Mouse (Mus musculus): Measurements from ENCODE around the gene Col4a1. TPM values are rescaled to one million over a fixed set of nuclear protein-coding genes. Genes with fewer than 3 reads are reported as not detected.

Col4a1 gene
- polyA plus RNA-seq, 1 experiment from 2014 or later: 130 TPM

GRCm38 (mm10) chr8:11273506-11274158, 39.0 kb downstream of the Col4a1 start:
- 89% methylated on average over 15 of the region's 15 CpGs for WGBS
- no peak for DNase-seq (ENCODE audit: low spot score)
- no peak overlapping the region for H3K27ac ChIP-seq (ENCODE audit: low read depth, low read length)
- no peaks in the 10 kb centered on the region for H3K36me3 ChIP-seq (ENCODE audit: control insufficient read depth, insufficient read depth, low read length)
- H3K4me1 ChIP-seq (replicated peaks; ENCODE audit: control insufficient read depth, insufficient read depth, low read length): 0 out of 2 replicates have a peak, but pooled peaks cover under 1% of the 10 kb centered on the region
- ATAC-seq (replicated peaks; ENCODE audit: low FRiP score): no peak
- H3K9me3 ChIP-seq (ENCODE audit: control insufficient read depth, low read length): no peaks in the 10 kb centered on the region
- H3K27me3 ChIP-seq (ENCODE audit: control insufficient read depth, insufficient read depth, low read length): no peaks in the 10 kb centered on the region
- no peak overlapping the region for H3K4me2 ChIP-seq (ENCODE audit: low read depth, low read length, severe bottlenecking)
- H3K4me3 ChIP-seq (ENCODE audit: low read depth, low read length): no peak overlapping the region
- no peak overlapping the region for H3K9ac ChIP-seq (ENCODE audit: low read length)

DNA sequence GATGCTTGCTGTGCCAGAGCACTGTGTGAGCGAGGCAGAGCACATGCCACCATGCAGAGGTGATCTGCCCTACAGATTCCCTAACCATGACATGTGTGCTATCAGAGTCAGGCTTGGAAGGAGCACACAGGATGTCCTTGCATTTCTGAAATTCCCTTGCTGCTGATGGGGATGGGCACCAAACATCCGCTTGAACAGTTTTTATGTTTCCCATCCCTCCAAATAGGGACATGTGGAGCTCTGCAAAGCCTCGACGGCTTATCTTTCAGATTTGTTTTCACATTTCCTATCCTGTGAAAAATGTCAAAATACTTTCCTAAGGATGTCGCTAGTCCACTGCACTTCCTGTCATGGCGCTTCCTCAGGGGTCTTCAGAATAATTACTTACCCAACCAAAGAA, 40.4 kb downstream of the Col4a1 start:
- H3K9ac ChIP-seq (ENCODE audit: low read length): no peak overlapping the region
- H3K27ac ChIP-seq (ENCODE audit: low read depth, low read length): no peak overlapping the region
- no peaks in the 10 kb centered on the region for H3K9me3 ChIP-seq (ENCODE audit: control insufficient read depth, low read length)
- ATAC-seq (replicated peaks; ENCODE audit: low FRiP score) (no peak), DNase-seq (ENCODE audit: low spot score) (no peak)
- no peak overlapping the region for H3K4me3 ChIP-seq (ENCODE audit: low read depth, low read length)
- H3K4me1 ChIP-seq (replicated peaks; ENCODE audit: control insufficient read depth, insufficient read depth, low read length): no peaks in the 10 kb centered on the region
- 86% methylated on average over 6 of the region's 6 CpGs for WGBS
- H3K27me3 ChIP-seq (ENCODE audit: control insufficient read depth, insufficient read depth, low read length): no peaks in the 10 kb centered on the region
- H3K4me2 ChIP-seq (ENCODE audit: low read depth, low read length, severe bottlenecking): no peak overlapping the region
- H3K36me3 ChIP-seq (ENCODE audit: control insufficient read depth, insufficient read depth, low read length): no peaks in the 10 kb centered on the region

DNA sequence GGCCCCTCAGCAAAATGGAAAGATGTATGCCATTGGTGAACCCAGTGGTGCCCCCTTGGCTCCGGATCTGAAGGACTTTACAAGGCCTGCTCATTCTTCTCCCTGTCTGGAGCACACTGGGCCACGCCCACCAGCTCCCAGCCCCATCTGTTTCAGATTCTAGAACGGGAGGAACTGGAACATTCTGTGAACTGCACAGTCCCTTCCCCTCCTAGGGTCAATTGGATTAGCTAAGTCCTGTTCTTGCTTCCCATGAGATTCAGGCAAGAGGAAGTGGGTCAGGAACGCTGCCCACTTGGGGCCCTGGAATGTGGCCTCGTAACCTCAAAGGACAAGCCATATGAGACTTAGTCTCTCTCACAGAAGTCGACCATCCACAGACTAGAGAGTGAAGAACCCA, 41.8 kb downstream of the Col4a1 start:
- ATAC-seq (replicated peaks; ENCODE audit: low FRiP score) (no peak), DNase-seq (ENCODE audit: low spot score) (no peak)
- Histone ChIP-seq H3K4me2 (ENCODE audit: low read depth, low read length, severe bottlenecking) (no peak overlapping the region), H3K27ac (ENCODE audit: low read depth, low read length) (no peak overlapping the region), H3K4me3 (ENCODE audit: low read depth, low read length) (no peak overlapping the region), H3K9ac (ENCODE audit: low read length) (no peak overlapping the region), H3K36me3 (ENCODE audit: control insufficient read depth, insufficient read depth, low read length) (no peaks in the 10 kb centered on the region), H3K9me3 (ENCODE audit: control insufficient read depth, low read length) (no peaks in the 10 kb centered on the region), H3K27me3 (ENCODE audit: control insufficient read depth, insufficient read depth, low read length) (no peaks in the 10 kb centered on the region), H3K4me1 (replicated peaks; ENCODE audit: control insufficient read depth, insufficient read depth, low read length) (no peaks in the 10 kb centered on the region)
- 79% methylated on average over 6 of the region's 6 CpGs for WGBS

GRCm38 (mm10) chr8:11268753-11269152, 43.9 kb downstream of the Col4a1 start:
- no peaks in the 10 kb centered on the region for H3K9me3 ChIP-seq (ENCODE audit: control insufficient read depth, low read length)
- H3K27me3 ChIP-seq (ENCODE audit: control insufficient read depth, insufficient read depth, low read length): no peaks in the 10 kb centered on the region
- H3K27ac ChIP-seq (ENCODE audit: low read depth, low read length): no peak overlapping the region
- no peaks in the 10 kb centered on the region for H3K4me1 ChIP-seq (replicated peaks; ENCODE audit: control insufficient read depth, insufficient read depth, low read length)
- no peak overlapping the region for H3K4me3 ChIP-seq (ENCODE audit: low read depth, low read length)
- H3K36me3 ChIP-seq (ENCODE audit: control insufficient read depth, insufficient read depth, low read length): no peaks in the 10 kb centered on the region
- ATAC-seq (replicated peaks; ENCODE audit: low FRiP score) (no peak), DNase-seq (ENCODE audit: low spot score) (no peak)
- H3K4me2 ChIP-seq (ENCODE audit: low read depth, low read length, severe bottlenecking): no peak overlapping the region
- 85% methylated on average over 6 of the region's 6 CpGs for WGBS
- H3K9ac ChIP-seq (ENCODE audit: low read length): no peak overlapping the region

GRCm38 (mm10) chr8:11266471-11266870, 46.2 kb downstream of the Col4a1 start:
- ATAC-seq (replicated peaks; ENCODE audit: low FRiP score) (no peak), DNase-seq (ENCODE audit: low spot score) (no peak)
- Histone ChIP-seq H3K9ac (ENCODE audit: low read length) (no peak overlapping the region), H3K9me3 (ENCODE audit: control insufficient read depth, low read length) (no peaks in the 10 kb centered on the region), H3K27me3 (ENCODE audit: control insufficient read depth, insufficient read depth, low read length) (no peaks in the 10 kb centered on the region), H3K27ac (ENCODE audit: low read depth, low read length) (no peak overlapping the region), H3K4me1 (replicated peaks; ENCODE audit: control insufficient read depth, insufficient read depth, low read length) (no peaks in the 10 kb centered on the region), H3K4me2 (ENCODE audit: low read depth, low read length, severe bottlenecking) (no peak overlapping the region), H3K36me3 (ENCODE audit: control insufficient read depth, insufficient read depth, low read length) (no peaks in the 10 kb centered on the region), H3K4me3 (ENCODE audit: low read depth, low read length) (no peak overlapping the region)
- 92% methylated on average over 2 of the region's 2 CpGs for WGBS

DNA sequence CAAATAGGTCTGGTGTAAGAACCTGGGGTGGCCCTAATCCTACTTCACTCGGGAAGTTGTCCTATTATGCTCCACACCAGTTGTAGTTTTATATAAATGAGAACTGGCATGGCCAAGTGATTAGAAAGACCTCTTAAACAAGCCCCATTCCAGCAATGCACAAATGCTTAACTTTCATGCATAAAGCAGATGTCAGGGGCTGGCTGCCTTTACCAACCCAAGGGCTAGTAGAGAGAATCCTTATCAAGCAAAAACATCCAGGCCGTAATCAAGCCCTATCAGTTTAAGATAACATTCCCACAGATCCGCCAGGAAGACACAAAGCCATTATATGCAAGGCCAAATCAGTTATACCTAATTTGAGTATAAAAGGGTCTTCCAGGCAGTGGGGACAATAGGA, 46.7 kb downstream of the Col4a1 start:
- Histone ChIP-seq H3K27me3 (ENCODE audit: control insufficient read depth, insufficient read depth, low read length) (no peaks in the 10 kb centered on the region), H3K36me3 (ENCODE audit: control insufficient read depth, insufficient read depth, low read length) (no peaks in the 10 kb centered on the region), H3K9ac (ENCODE audit: low read length) (no peak overlapping the region), H3K27ac (ENCODE audit: low read depth, low read length) (no peak overlapping the region), H3K4me1 (replicated peaks; ENCODE audit: control insufficient read depth, insufficient read depth, low read length) (no peaks in the 10 kb centered on the region), H3K4me3 (ENCODE audit: low read depth, low read length) (no peak overlapping the region), H3K4me2 (ENCODE audit: low read depth, low read length, severe bottlenecking) (no peak overlapping the region), H3K9me3 (ENCODE audit: control insufficient read depth, low read length) (no peaks in the 10 kb centered on the region)
- no peak for ATAC-seq (replicated peaks; ENCODE audit: low FRiP score)
- WGBS: 75% methylated on average over 3 of the region's 3 CpGs
- DNase-seq (ENCODE audit: low spot score): no peak

DNA sequence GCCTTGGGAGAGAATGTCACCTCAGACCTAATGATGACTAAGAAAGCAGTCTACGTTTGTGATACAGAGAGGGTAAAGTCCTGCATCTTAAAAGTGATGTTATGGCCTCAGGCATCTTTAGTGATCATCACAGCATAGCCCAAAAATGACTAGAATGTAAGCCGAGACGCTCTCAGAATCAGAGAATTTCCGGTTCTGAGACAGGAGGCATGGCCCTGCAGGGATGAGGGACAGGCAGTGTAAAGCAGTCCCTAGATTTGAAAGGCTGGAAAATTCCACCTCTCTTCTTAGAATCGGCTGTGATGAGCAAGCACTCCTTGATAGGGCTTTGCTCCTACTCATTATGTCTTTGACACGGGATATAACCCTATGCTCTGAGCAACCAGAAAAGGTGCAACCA, 48.8 kb downstream of the Col4a1 start:
- Histone ChIP-seq H3K27ac (ENCODE audit: low read depth, low read length) (no peak overlapping the region), H3K4me1 (replicated peaks; ENCODE audit: control insufficient read depth, insufficient read depth, low read length) (no peaks in the 10 kb centered on the region), H3K9ac (ENCODE audit: low read length) (no peak overlapping the region), H3K4me3 (ENCODE audit: low read depth, low read length) (no peak overlapping the region), H3K36me3 (ENCODE audit: control insufficient read depth, insufficient read depth, low read length) (no peaks in the 10 kb centered on the region), H3K4me2 (ENCODE audit: low read depth, low read length, severe bottlenecking) (no peak overlapping the region), H3K9me3 (ENCODE audit: control insufficient read depth, low read length) (no peaks in the 10 kb centered on the region), H3K27me3 (ENCODE audit: control insufficient read depth, insufficient read depth, low read length) (no peaks in the 10 kb centered on the region)
- WGBS: 90% methylated on average over 6 of the region's 6 CpGs
- no peak for ATAC-seq (replicated peaks; ENCODE audit: low FRiP score)
- no peak for DNase-seq (ENCODE audit: low spot score)

GRCm38 (mm10) chr8:11262031-11262735, 50.4 kb downstream of the Col4a1 start:
- Histone ChIP-seq H3K4me3 (ENCODE audit: low read depth, low read length) (no peak overlapping the region), H3K9me3 (ENCODE audit: control insufficient read depth, low read length) (no peaks in the 10 kb centered on the region), H3K4me1 (replicated peaks; ENCODE audit: control insufficient read depth, insufficient read depth, low read length) (no peaks in the 10 kb centered on the region), H3K9ac (ENCODE audit: low read length) (no peak overlapping the region), H3K27me3 (ENCODE audit: control insufficient read depth, insufficient read depth, low read length) (no peaks in the 10 kb centered on the region), H3K4me2 (ENCODE audit: low read depth, low read length, severe bottlenecking) (no peak overlapping the region), H3K36me3 (ENCODE audit: control insufficient read depth, insufficient read depth, low read length) (no peaks in the 10 kb centered on the region), H3K27ac (ENCODE audit: low read depth, low read length) (no peak overlapping the region)
- WGBS: 84% methylated on average over 15 of the region's 15 CpGs
- ATAC-seq (replicated peaks; ENCODE audit: low FRiP score) (no peak), DNase-seq (ENCODE audit: low spot score) (no peak)
